Mouse (Mus musculus): ENCODE data around the gene Arhgef16.

Arhgef16 gene

DNA sequence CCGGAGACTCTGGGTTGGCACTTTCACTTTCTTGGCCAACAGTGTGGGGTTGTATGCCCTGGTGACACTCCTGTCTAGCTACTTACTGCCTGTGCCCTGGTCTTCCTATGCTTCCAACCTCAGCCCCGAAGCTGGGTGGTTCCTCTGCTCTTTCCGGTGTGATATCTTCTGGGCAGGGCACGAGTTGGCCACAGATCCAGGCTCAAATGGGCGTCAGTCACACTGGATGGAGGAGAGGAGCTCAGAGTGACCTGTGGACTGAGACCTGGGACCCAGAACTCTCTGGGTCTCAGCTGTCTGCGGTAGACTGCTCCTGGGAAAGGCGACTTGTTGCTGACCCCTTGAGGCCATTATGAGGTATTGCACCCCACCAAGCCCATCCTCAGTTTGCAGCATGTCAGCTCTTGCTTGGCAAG, at the start of gene Arhgef16:
Arhgef16 (minus strand) TSS at position 211 of the 416 bp plus-strand sequence.
- peak; percentile 70 to 78 for DNase-seq

DNA sequence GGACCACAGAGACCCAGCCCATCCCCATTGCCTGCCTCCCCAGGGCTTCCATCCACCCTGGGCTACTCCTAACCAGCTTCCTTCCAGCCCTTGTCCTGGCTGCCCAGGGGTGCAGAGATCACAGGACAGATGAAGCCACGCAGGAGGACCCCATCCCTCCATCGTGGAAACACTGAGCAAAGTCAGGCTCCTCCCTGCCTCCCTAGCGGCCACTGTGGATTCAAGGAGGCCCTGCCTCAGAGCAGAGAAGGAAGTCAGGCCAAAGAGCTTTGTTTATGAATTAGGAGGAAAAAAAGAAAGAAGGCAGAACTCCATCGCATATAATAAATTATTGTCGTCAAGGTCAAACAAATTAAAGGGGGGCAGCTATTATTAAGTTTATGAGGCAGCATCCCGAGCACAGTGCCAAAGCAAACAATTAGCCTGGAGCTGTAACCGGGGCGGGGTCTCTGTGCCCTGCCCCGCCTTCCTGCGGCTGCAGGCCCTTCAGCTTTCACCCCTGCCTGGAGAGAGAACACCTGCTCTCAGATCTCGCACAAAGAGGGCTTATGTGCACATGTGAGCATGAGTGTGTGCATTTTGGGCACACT, 46.8 kb upstream of the Arhgef16 start:
- no peak for DNase-seq

GRCm38 (mm10) chr4:154346731-154347522, 45.5 kb upstream of the Arhgef16 start:
- DNase-seq, result no peak

DNA sequence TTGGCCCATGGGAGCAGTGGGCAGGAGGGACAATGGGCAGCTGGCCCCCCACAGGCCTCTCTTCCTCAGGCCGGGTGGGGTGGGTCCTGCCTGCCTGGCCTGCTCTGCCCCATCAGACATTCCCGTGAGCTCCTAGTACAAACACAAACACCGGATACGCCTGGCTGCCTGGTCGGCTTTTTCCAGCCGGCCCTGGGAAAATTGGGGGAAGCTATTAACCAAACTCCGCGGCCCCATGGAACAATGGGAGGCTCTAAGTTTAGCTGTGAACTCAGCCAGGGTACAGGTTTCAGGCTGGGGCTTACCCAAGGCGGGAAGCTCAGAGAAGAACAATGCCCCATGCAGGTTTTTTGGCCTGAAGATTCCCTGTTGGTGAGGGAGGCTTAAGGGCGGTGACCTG, 35.2 kb upstream of the Arhgef16 start:
- DNase-seq, result no peak

- peak; percentile 24 to 41 for DNase-seq
These were observed 34.3 kb upstream of the Arhgef16 start, which contains the start of gene B230104I21Rik for GRCm38 (mm10) chr4:154335761-154336160. TSS of gene B230104I21Rik (plus strand) at chr4:154336127.

- DNase-seq, result peak; percentile 60 to 67
These were observed 33.4 kb upstream of the Arhgef16 start for GRCm38 (mm10) chr4:154334699-154335402.

- DNase-seq, result no peak
These were observed 31.8 kb upstream of the Arhgef16 start for GRCm38 (mm10) chr4:154333300-154333699.

GRCm38 (mm10) chr4:154331271-154331670, 29.8 kb upstream of the Arhgef16 start:
- no peak for DNase-seq

DNA sequence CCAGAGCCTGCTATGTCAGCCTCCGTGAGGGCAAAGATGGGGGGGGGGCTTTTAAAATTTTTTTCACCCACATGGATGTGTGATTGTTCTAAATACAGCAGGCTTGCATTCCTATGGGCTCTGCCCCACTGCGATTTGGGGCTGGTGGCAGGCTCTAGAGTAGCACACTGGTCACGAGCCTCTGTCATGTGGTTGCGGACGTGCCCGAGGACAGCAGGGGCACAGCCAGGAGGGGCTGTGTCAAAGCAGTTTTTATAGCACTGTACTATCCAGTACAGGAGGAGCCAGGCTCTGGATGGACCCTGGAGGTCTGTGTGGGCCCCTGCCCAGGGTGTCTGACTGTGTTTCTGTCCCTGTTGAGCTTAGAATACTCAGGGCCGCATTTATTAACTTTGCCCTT, 28.5 kb upstream of the Arhgef16 start:
- no peak for DNase-seq

GRCm38 (mm10) chr4:154328836-154329235, 27.4 kb upstream of the Arhgef16 start:
- DNase-seq, result peak; percentile 86 to 89

- peak in 1 of 2 experiments; percentile 41 for DNase-seq
These were observed 27.0 kb upstream of the Arhgef16 start for GRCm38 (mm10) chr4:154328431-154328830.

GRCm38 (mm10) chr4:154325410-154325809, 23.9 kb upstream of the Arhgef16 start:
- no peak for DNase-seq

DNA sequence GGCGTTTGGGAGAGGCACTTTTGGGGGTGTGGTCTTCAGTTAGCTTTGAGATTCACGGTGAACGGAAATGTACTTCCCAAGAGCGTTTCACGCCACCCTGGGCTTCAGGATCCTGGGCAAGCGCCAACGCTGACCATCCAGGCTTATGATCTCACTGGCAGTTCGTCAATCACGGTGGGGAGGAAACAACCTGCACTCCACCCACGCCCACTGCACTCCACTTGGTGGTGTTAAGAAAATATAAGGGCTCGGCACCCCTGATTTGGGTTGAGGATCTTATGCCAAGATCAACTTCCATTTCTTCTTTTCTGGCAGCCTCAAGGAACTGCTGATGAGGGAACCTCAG, 12.1 kb upstream of the Arhgef16 start:
- DNase-seq, result peak; percentile 42 to 54

DNA sequence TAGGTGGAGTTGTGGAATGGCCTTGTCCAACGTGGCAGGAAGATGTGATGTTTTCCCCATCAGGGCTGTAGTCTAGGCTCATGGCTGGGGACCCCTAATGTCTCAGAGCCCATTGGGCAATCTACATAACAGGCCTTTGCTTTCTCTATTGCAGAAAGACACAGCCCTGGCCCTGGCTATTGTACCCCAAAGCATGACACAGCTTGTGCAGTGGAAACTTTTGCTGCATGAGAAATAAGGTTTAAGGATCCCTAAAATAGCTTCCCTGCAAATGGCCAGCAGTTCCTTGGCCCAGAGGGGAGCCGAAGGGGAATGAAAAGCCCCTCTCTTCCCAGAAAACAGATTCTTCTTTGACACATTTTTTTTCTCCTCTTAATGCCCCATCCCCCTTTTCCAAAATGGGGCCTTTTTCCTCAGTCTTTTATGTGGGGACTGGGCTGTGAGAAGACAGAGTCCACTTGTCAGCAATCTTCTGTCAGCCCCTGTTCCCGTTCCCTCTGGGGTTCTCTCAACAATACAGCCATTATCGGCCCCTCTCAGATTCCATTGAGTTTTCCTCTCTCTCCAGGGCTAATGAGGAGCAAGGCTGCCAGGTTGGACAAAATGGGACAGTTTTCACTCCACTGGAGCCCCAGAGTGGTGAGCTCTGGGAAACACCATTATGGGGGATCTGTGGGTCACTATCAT, 11.6 kb upstream of the Arhgef16 start:
- DNase-seq, result peak in 1 of 2 experiments; percentile 28

DNA sequence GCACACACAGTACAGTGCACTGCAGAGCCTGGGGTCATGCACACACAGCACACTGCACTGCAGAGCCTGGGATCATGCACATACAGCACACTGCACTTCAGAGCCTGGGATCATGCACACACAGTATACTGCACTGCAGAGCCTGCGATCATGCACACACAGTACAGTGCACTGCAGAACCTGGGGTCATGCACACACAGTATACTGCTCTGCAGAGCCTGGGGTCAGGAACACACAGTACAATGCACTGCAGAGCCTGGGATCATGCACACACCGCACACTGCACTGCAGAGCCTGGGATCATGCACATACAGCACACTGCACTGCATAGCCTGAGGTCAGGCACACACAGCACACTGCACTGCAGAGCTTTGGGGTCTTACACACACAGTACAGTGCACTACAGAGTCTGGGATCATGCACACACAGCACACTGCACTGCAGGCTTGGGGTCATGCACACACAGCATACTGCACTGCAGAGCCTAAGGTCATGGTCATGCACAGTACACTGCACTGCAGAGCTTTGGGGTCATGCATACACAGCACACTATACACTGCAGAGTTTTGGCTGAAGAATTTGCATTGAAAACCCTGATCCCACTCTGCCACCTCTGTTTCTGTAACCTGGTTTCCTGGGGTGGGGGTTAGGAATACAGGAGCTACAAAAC, 10.8 kb upstream of the Arhgef16 start:
- no peak for DNase-seq

GRCm38 (mm10) chr4:154310576-154311262, 9.2 kb upstream of the Arhgef16 start:
- no peak for DNase-seq

DNA sequence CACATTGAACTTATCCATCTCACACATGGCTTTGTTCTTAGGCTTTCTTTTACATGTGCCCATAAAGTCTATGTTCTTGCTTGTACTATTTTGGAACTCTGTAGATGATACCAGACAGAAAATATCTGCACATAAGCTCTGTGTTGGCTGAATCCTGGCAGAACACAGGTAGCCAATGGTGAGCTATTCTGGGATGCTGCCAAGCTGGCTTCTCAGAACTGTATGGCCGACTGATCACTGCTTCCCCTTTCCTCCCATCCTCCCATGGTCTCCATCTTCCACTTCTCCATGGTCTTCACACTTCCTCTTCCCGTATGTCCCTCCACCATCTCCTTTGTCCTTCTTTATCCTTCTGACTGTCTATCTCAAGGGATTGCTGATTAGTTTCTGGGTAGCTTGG, 7.7 kb upstream of the Arhgef16 start:
- peak; percentile 59 to 64 for DNase-seq

- peak; percentile 30 to 36 for DNase-seq
These were observed 1.8 kb downstream of the Arhgef16 start for GRCm38 (mm10) chr4:154299541-154300271.

- no peak for DNase-seq
These were observed 3.7 kb downstream of the Arhgef16 start for GRCm38 (mm10) chr4:154297761-154298160.

- no peak for DNase-seq
These were observed 7.2 kb downstream of the Arhgef16 start for GRCm38 (mm10) chr4:154294262-154294731.

DNA sequence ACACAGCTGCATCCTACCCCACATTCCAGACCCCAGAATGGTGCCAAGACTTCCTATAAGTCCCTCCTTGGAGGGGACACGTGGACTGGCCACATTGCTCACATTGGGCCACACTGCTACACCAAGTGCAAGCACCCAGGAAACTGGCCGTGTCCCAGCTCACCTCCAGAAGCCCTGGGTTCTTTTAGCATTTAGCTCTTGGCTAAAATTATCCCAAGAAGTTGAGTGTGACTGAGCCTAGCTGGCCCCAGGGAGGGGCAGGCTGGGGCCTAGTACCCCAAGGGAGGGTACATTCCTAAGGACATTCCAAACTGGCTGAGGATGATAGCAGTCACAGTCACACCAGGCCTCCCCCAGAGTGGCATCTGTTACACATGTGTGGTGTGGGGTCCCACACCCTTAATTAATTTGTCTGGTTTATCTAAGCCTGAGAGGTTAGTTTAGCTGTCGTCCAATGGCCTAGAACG, 7.7 kb downstream of the Arhgef16 start:
- no peak for DNase-seq

Data from cerebellum, postnatal 10 days (tissue).